13 mouse cellular contexts compared by ENCODE assay signal in the genomic region with DNA sequence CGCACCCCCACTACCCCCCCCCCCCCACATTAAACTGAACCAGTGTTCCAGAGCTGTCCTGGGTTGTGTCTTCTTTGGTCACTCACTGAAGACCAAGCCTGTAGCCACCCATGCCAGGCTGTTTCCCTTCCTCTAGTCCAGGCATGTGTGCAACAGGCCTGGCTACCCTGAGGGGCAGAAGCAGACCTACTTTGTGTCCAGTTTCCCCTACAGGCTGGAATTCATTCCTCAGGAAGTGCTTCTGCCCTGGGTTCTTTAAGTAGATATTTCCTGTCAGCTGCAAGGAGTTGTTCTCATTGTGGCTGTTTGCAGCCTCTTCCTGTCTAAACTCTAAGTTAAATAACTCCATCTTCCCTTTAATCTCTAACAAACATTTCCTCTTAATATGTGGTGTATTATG.
DNase-seq lines count a peak whose midpoint lies in the region; ATAC-seq and TF ChIP-seq lines count a peak whose summit lies in the region.
"Had no signal": no experiment of that assay in that cellular context is flagged by ENCODE, and none has a peak within 500 bp of the region (broad histone marks: within the 10 kb centered on the region; RNA-seq: fewer than 3 reads in every experiment).

No protein-coding gene starts in this region.

- no peak overlapping the region for H3K9ac ChIP-seq in kidney, embryonic 15.5 days
- H3K9ac ChIP-seq in ES-E14 (ENCODE audit: insufficient read depth, low read depth, low read length, poor library complexity, severe bottlenecking): no peak overlapping the region

- peak; percentile 33; the same call in 1 of the 2 replicates for ATAC-seq in kidney, embryonic 15.5 days (replicated peaks; ENCODE audit: low FRiP score)

- no peaks in the 10 kb centered on the region for H3K36me3 ChIP-seq in kidney, embryonic 15.5 days
- H3K36me3 ChIP-seq in ES-E14 (ENCODE audit: control insufficient read depth, insufficient read depth, low read length, poor library complexity, severe bottlenecking): no peaks in the 10 kb centered on the region
- H3K36me3 ChIP-seq: G1E; midbrain, embryonic 10.5 days had no signal

- H3K27me3 ChIP-seq in kidney, embryonic 15.5 days: no peaks in the 10 kb centered on the region

- H3K4me1 ChIP-seq in kidney, embryonic 15.5 days: 0 out of 2 replicates have a peak, but pooled peaks cover 5% of the 10 kb centered on the region
- H3K4me1 ChIP-seq in ES-E14 (ENCODE audit: control insufficient read depth in 2 of 2, insufficient read depth in 2 of 2, low read length in 2 of 2, poor library complexity in 1 of 2): peaks cover 0 to 3% of the 10 kb centered on the region in 2 experiments; a peak in 1 of 4 replicates

- H3K4me3 ChIP-seq in kidney, embryonic 15.5 days (replicated peaks): no peak overlapping the region
- H3K4me3 ChIP-seq in ES-E14 (ENCODE audit: insufficient read depth in 1 of 2, low read depth in 1 of 2, low read length in 2 of 2, poor library complexity in 1 of 2, severe bottlenecking in 1 of 2): no peak overlapping the region
- no peak overlapping the region for H3K4me3 ChIP-seq in gastrocnemius, adult 2 months
- H3K4me3 ChIP-seq: erythroblast, embryonic 14.5 days; midbrain, embryonic 10.5 days had no signal

- intact Hi-C loops in gastrocnemius, adult 2 months (cut with DNase I): no loop called here

- 73% methylated on average over 1 of the region's 1 CpGs for WGBS in kidney, embryonic 15.5 days

- no peak overlapping the region for H3K4me2 ChIP-seq in kidney, embryonic 15.5 days

- H3K9me3 ChIP-seq in kidney, embryonic 15.5 days (replicated peaks): no peaks in the 10 kb centered on the region
- H3K9me3 ChIP-seq in ES-E14 (ENCODE audit: control insufficient read depth, insufficient read depth, low read depth, low read length): no peaks in the 10 kb centered on the region
- H3K9me3 ChIP-seq: G1E; midbrain, embryonic 10.5 days had no signal

- no peak for TF ChIP-seq CTCF in gastrocnemius, adult 2 months (IDR thresholded peaks at IDR 0.05)

- in situ Hi-C loops in ES-E14 (cut with MboI; ENCODE audit: low sequenced_read_pairs in 2 of 2, unreplicated experiment in 2 of 2): no loop called here

- H3K27ac ChIP-seq in kidney, embryonic 15.5 days: peak overlapping the region; percentile 39; the same call in 1 of the 2 replicates
- no peak overlapping the region for H3K27ac ChIP-seq in ES-E14 (ENCODE audit: insufficient read depth, low read depth, low read length, poor library complexity, severe bottlenecking)
- no peak overlapping the region for H3K27ac ChIP-seq in gastrocnemius, adult 2 months
- H3K27ac ChIP-seq: midbrain, embryonic 10.5 days had no signal

- no peak for DNase-seq in kidney, adult 8-10 months
- peak; percentile 4 for DNase-seq in ES-E14 (ENCODE audit: low read depth, low spot score)
- peak; percentile 20 for DNase-seq in embryo, embryonic 10.5 days (ENCODE audit: low spot score)
- peak; percentile 4 for DNase-seq in lung, postnatal 14 days
- DNase-seq in cerebellum, postnatal 14 days: no peak
- DNase-seq in gastrocnemius, adult 2 months: no peak
- no peak for DNase-seq in right cerebral cortex, postnatal 14 days
- DNase-seq: adrenal gland, postnatal 14 days; cerebellum, adult 11-12 months had no signal

TF ChIP-seq in ES-E14, 5 proteins besides CTCF, POLR2A, EP300 and RAD21:
- TF ChIP-seq ZNF384 (IDR thresholded peaks at IDR 0.05; ENCODE audit: low read depth, low read length): no peak
- TF ChIP-seq ZC3H11A (IDR thresholded peaks at IDR 0.05; ENCODE audit: borderline replicate concordance, low read depth, low read length): no peak
- no peak for TF ChIP-seq HCFC1 (IDR thresholded peaks at IDR 0.05; ENCODE audit: borderline replicate concordance, insufficient read depth, low read length)
- TF ChIP-seq MAFK (IDR thresholded peaks at IDR 0.05; ENCODE audit: insufficient read depth, low read depth, low read length): no peak
- TF ChIP-seq CHD2 (IDR thresholded peaks at IDR 0.05; ENCODE audit: low read depth, low read length): no peak

Comparison
In these comparisons a context has a peak if more than half of its experiments do, and no peak if none do; other contexts are left out.
1. DNase-seq: peak in ES-E14 (single experiment), embryo, embryonic 10.5 days (single experiment) and lung, postnatal 14 days (single experiment); none in kidney, adult 8-10 months (0 of 2), cerebellum, postnatal 14 days (0 of 2), gastrocnemius, adult 2 months (single experiment) and right cerebral cortex, postnatal 14 days (single experiment).